Mouse (Mus musculus) embryonic facial prominence, embryonic 10.5 days (tissue): Measurements from ENCODE around the gene Cend1. TPM values are rescaled to one million over a fixed set of nuclear protein-coding genes. Genes with fewer than 3 reads are reported as not detected.

ENCODE experiments used
- DNase-seq: peaks from one replicate; pipeline ENCODE4 v3.0.0-alpha.2; 2017; ENCODE audit warnings: low spot score
- H3K27ac ChIP-seq: fragments of 300-500 bp; sonication (generic); replicated peaks from 2 replicates; pipeline ENCODE4 v1.5.1; 2016; ENCODE audit warnings: mild to moderate bottlenecking
- H3K27me3 ChIP-seq: fragments of 300-500 bp; sonication (generic); replicated peaks from 2 replicates; pipeline ENCODE4 v1.6.1; 2016; ENCODE audit warnings: low read depth, mild to moderate bottlenecking; ENCODE audit not compliant: poor library complexity, severe bottlenecking
- H3K36me3 ChIP-seq: fragments of 300-500 bp; sonication (generic); replicated peaks from 2 replicates; pipeline ENCODE4 v1.6.1; 2016; ENCODE audit warnings: mild to moderate bottlenecking, moderate library complexity
- H3K4me1 ChIP-seq: fragments of 300-500 bp; sonication (generic); 2 replicates; pipeline ENCODE4 v1.6.1; 2016
- H3K4me3 ChIP-seq: fragments of 300-500 bp; sonication (generic); 2 replicates; pipeline ENCODE4 v1.5.1; 2016; ENCODE audit warnings: mild to moderate bottlenecking, moderate library complexity
- H3K9me3 ChIP-seq: fragments of 300-500 bp; sonication (generic); 2 replicates; pipeline ENCODE4 v1.6.1; 2016; ENCODE audit warnings: mild to moderate bottlenecking
- WGBS: fragments of 180-500 bp; shearing (Covaris S2); methylation state at CpG from one replicate; pipeline ENCODE4 v1.1.7; 2016; 5-methylcytosine and 5-hydroxymethylcytosine counted together
- polyA plus RNA-seq: library from polyadenylated mRNA; unstranded; fragments of >200 nt; fragmentation: Nextera tagmentation; extraction: Ambion mirVana; gene quantifications from 2 replicates; pipeline ENCODE4 v1.2.1, GENCODE M21; 2016

Gene Cend1
- polyA plus RNA-seq, 1 experiment from 2014 or later, result 8.4 TPM

- H3K27ac ChIP-seq, result peak overlapping the region; percentile 72; the same call in 1 of the 2 replicates
- H3K4me3 ChIP-seq, result peak overlapping the region; percentile 59
- peaks cover 99% of the 10 kb centered on the region for H3K27me3 ChIP-seq
- H3K9me3 ChIP-seq, result no peaks in the 10 kb centered on the region
- 2% methylated on average over 59 of the region's 59 CpGs for WGBS
- H3K36me3 ChIP-seq, result peaks cover 14% of the 10 kb centered on the region
- DNase-seq, result peak; percentile 56
- H3K4me1 ChIP-seq, result peaks cover 44% of the 10 kb centered on the region
Measured at GRCm38 (mm10) chr7:141461521-141462332, 32.4 kb upstream of the Cend1 start.

GRCm38 (mm10) chr7:141460391-141461113 lies 31.3 kb upstream of the Cend1 start, which contains the start of gene Cracr2b:
Cracr2b (plus strand) TSS chr7:141461094.
- peak within 1 kb of the TSS; percentile 72; the same call in 1 of the 2 replicates for H3K27ac ChIP-seq
- no peak for DNase-seq
- peaks cover 46% of the 10 kb centered on the region for H3K4me1 ChIP-seq
- 71% methylated on average over 15 of the region's 15 CpGs for WGBS
- peaks cover 14% of the 10 kb centered on the region for H3K36me3 ChIP-seq
- H3K4me3 ChIP-seq, result peak within 1 kb of the TSS; percentile 59
- H3K27me3 ChIP-seq, result peaks cover 94% of the 10 kb centered on the region
- H3K9me3 ChIP-seq, result no peaks in the 10 kb centered on the region

- Histone ChIP-seq H3K27me3 (peaks cover 89% of the 10 kb centered on the region), H3K9me3 (no peaks in the 10 kb centered on the region), H3K4me1 (peaks cover 46% of the 10 kb centered on the region), H3K36me3 (peaks cover 14% of the 10 kb centered on the region), H3K27ac (no peak overlapping the region), H3K4me3 (no peak overlapping the region)
- WGBS, result 73% methylated on average over 5 of the region's 5 CpGs
- no peak for DNase-seq
Measured at GRCm38 (mm10) chr7:141460001-141460390, 30.7 kb upstream of the Cend1 start.

- H3K27ac ChIP-seq, result no peak overlapping the region
- H3K27me3 ChIP-seq, result peaks cover 82% of the 10 kb centered on the region
- WGBS, result 88% methylated on average over 17 of the region's 17 CpGs
- DNase-seq, result no peak
- H3K9me3 ChIP-seq, result no peaks in the 10 kb centered on the region
- H3K36me3 ChIP-seq, result peaks cover 14% of the 10 kb centered on the region
- H3K4me1 ChIP-seq, result peaks cover 46% of the 10 kb centered on the region
- H3K4me3 ChIP-seq, result no peak overlapping the region
Measured at GRCm38 (mm10) chr7:141459301-141459711, 30.0 kb upstream of the Cend1 start.

GRCm38 (mm10) chr7:141458661-141459060 lies 29.4 kb upstream of the Cend1 start:
- 89% methylated on average over 11 of the region's 11 CpGs for WGBS
- H3K9me3 ChIP-seq, result no peaks in the 10 kb centered on the region
- H3K27ac ChIP-seq, result no peak overlapping the region
- H3K4me1 ChIP-seq, result peaks cover 40% of the 10 kb centered on the region
- H3K27me3 ChIP-seq, result peaks cover 75% of the 10 kb centered on the region
- H3K36me3 ChIP-seq, result peaks cover 14% of the 10 kb centered on the region
- DNase-seq, result no peak
- no peak overlapping the region for H3K4me3 ChIP-seq

- H3K9me3 ChIP-seq, result no peaks in the 10 kb centered on the region
- H3K4me1 ChIP-seq, result peaks cover 39% of the 10 kb centered on the region
- 73% methylated on average over 15 of the region's 15 CpGs for WGBS
- H3K27ac ChIP-seq, result no peak overlapping the region
- peak; percentile 69 for DNase-seq
- peaks cover 70% of the 10 kb centered on the region for H3K27me3 ChIP-seq
- no peak overlapping the region for H3K4me3 ChIP-seq
- peaks cover 14% of the 10 kb centered on the region for H3K36me3 ChIP-seq
Measured at GRCm38 (mm10) chr7:141457986-141458660, 28.8 kb upstream of the Cend1 start.

- 91% methylated on average over 14 of the region's 14 CpGs for WGBS
- DNase-seq, result no peak
- no peak overlapping the region for H3K27ac ChIP-seq
- H3K4me1 ChIP-seq, result peaks cover 34% of the 10 kb centered on the region
- peaks cover 61% of the 10 kb centered on the region for H3K27me3 ChIP-seq
- H3K4me3 ChIP-seq, result 0 out of 2 replicates have a peak overlapping the region, but pooled peaks have one; percentile 15
- peaks cover 21% of the 10 kb centered on the region for H3K36me3 ChIP-seq
- H3K9me3 ChIP-seq, result no peaks in the 10 kb centered on the region
Measured at GRCm38 (mm10) chr7:141457236-141457635, 27.9 kb upstream of the Cend1 start.

GRCm38 (mm10) chr7:141456739-141457138 lies 27.4 kb upstream of the Cend1 start:
- Histone ChIP-seq H3K9me3 (no peaks in the 10 kb centered on the region), H3K4me1 (peaks cover 29% of the 10 kb centered on the region), H3K27me3 (peaks cover 56% of the 10 kb centered on the region), H3K36me3 (peaks cover 26% of the 10 kb centered on the region), H3K4me3 (no peak overlapping the region; the same call in 1 of the 2 replicates), H3K27ac (no peak overlapping the region)
- no peak for DNase-seq
- WGBS, result 92% methylated on average over 6 of the region's 6 CpGs

- WGBS, result under 1% methylated on average over 23 of the region's 23 CpGs
- Histone ChIP-seq H3K36me3 (peaks cover 35% of the 10 kb centered on the region), H3K4me3 (peak overlapping the region; percentile 78), H3K9me3 (no peaks in the 10 kb centered on the region), H3K27ac (peak overlapping the region; percentile 78), H3K27me3 (peaks cover 46% of the 10 kb centered on the region), H3K4me1 (peaks cover 25% of the 10 kb centered on the region)
- DNase-seq, result peak; percentile 55
Measured at GRCm38 (mm10) chr7:141455610-141456314, 26.5 kb upstream of the Cend1 start.

- Histone ChIP-seq H3K27me3 (peaks cover 39% of the 10 kb centered on the region), H3K4me3 (peak within 1 kb of the TSS; percentile 78), H3K4me1 (peaks cover 25% of the 10 kb centered on the region), H3K36me3 (peaks cover 43% of the 10 kb centered on the region), H3K27ac (peak within 1 kb of the TSS; percentile 78), H3K9me3 (no peaks in the 10 kb centered on the region)
- under 1% methylated on average over 45 of the region's 45 CpGs for WGBS
- DNase-seq, result peak; percentile 95
Measured at GRCm38 (mm10) chr7:141454967-141455551, 25.8 kb upstream of the Cend1 start, which contains the start of gene Pnpla2. Pnpla2 (plus strand) TSS chr7:141455198.

GRCm38 (mm10) chr7:141453636-141454035 lies 24.3 kb upstream of the Cend1 start:
- H3K36me3 ChIP-seq, result peaks cover 46% of the 10 kb centered on the region
- WGBS, result 80% methylated on average over 2 of the region's 2 CpGs
- H3K4me1 ChIP-seq, result peaks cover 34% of the 10 kb centered on the region
- no peaks in the 10 kb centered on the region for H3K9me3 ChIP-seq
- H3K27ac ChIP-seq, result no peak overlapping the region
- no peak overlapping the region for H3K4me3 ChIP-seq
- no peak for DNase-seq
- H3K27me3 ChIP-seq, result peaks cover 25% of the 10 kb centered on the region
